Mouse (Mus musculus) ES-E14 (cell line): ENCODE results near the gene Tmem127. TPM values are rescaled to one million over a fixed set of nuclear protein-coding genes. Genes with fewer than 3 reads are reported as not detected.
A peak's percentile ranks its signal among the peaks of the same experiment; 100 is the strongest.
"Not testable (repeated sequence)": the region's sequence is repeated elsewhere in the genome, so short reads cannot be mapped to it uniquely, and the experiment has no call there.

Experiments used
- DNase-seq: peaks from one replicate; pipeline ENCODE4 v3.0.0-alpha.2; 2013; ENCODE audit warnings: low read depth, low spot score
- H3K27ac ChIP-seq: 2 replicates; pipeline ENCODE4 v1.5.1; 2012; ENCODE audit warnings: low read depth, mild to moderate bottlenecking, low read length, moderate library complexity, mixed read lengths; ENCODE audit not compliant: poor library complexity, insufficient read depth, severe bottlenecking
- H3K36me3 ChIP-seq: 2 replicates; pipeline ENCODE4 v1.6.1; 2012; ENCODE audit warnings: mild to moderate bottlenecking, low read length, moderate library complexity, mixed read lengths; ENCODE audit not compliant: control insufficient read depth, poor library complexity, insufficient read depth, severe bottlenecking
- H3K4me1 ChIP-seq, 2 experiments: fragments of 150-350 bp in 1 of 2; sonication (generic) in 1 of 2; 2 replicates each; pipeline ENCODE4 v1.6.1; 2012; ENCODE audit warnings: low read length in 2 of 2, mild to moderate bottlenecking in 1 of 2, mixed read lengths in 1 of 2; ENCODE audit not compliant: control insufficient read depth in 2 of 2, insufficient read depth in 2 of 2, poor library complexity in 1 of 2
- H3K4me3 ChIP-seq, 2 experiments: fragments of 150-350 bp in 1 of 2; sonication (generic) in 1 of 2; 2 replicates each; pipeline ENCODE4 v1.5.1; 2012; ENCODE audit warnings: low read length in 2 of 2, low read depth in 1 of 2, mild to moderate bottlenecking in 1 of 2, mixed read lengths in 1 of 2; ENCODE audit not compliant: insufficient read depth in 1 of 2, poor library complexity in 1 of 2, severe bottlenecking in 1 of 2
- H3K9ac ChIP-seq: 2 replicates; pipeline ENCODE4 v1.6.1; 2012; ENCODE audit warnings: low read depth, mild to moderate bottlenecking, low read length, mixed read lengths; ENCODE audit not compliant: poor library complexity, insufficient read depth, severe bottlenecking
- H3K9me3 ChIP-seq: fragments of 150-350 bp; sonication (generic); 2 replicates; pipeline ENCODE4 v1.6.1; 2012; ENCODE audit warnings: low read depth, mild to moderate bottlenecking, low read length; ENCODE audit not compliant: control insufficient read depth, insufficient read depth
- CHD2 ChIP-seq: IDR thresholded peaks from 2 replicates; pipeline ENCODE4 v1.6.1; 2014; ENCODE audit warnings: mild to moderate bottlenecking, low read depth, low read length, inconsistent platforms
- HCFC1 ChIP-seq: IDR thresholded peaks from 2 replicates; pipeline ENCODE4 v1.6.1; 2012; ENCODE audit warnings: low read length, inconsistent platforms, borderline replicate concordance; ENCODE audit not compliant: insufficient read depth
- MAFK ChIP-seq: IDR thresholded peaks from 2 replicates; pipeline ENCODE4 v1.6.1; 2014; ENCODE audit warnings: mild to moderate bottlenecking, low read depth, low read length, inconsistent platforms; ENCODE audit not compliant: insufficient read depth
- ZC3H11A ChIP-seq: IDR thresholded peaks from 2 replicates; pipeline ENCODE4 v1.6.1; 2012; ENCODE audit warnings: low read depth, mild to moderate bottlenecking, inconsistent platforms, low read length, borderline replicate concordance
- ZNF384 ChIP-seq: IDR thresholded peaks from 2 replicates; pipeline ENCODE4 v1.6.1; 2012; ENCODE audit warnings: low read depth, low read length, inconsistent platforms
- in situ Hi-C, 2 experiments: fragments of 600-800 bp; cut with MboI; formaldehyde crosslinking; loops; one replicate each; pipeline ENCODE4 v1.15.1; 2025; ENCODE audit warnings: low sequenced_read_pairs in 2 of 2, inconsistent platforms in 1 of 2; ENCODE audit not compliant: unreplicated experiment in 2 of 2
- total RNA-seq: library from RNA; depleted of rRNA; stranded (reverse); fragments of 300-350 nt; gene quantifications from 2 replicates; pipeline ENCODE4 v1.2.3, GENCODE M21; 2012; rRNA removed

The Tmem127 gene
- total RNA-seq, result 17.5 and 18.9 TPM in 2 replicates

DNA sequence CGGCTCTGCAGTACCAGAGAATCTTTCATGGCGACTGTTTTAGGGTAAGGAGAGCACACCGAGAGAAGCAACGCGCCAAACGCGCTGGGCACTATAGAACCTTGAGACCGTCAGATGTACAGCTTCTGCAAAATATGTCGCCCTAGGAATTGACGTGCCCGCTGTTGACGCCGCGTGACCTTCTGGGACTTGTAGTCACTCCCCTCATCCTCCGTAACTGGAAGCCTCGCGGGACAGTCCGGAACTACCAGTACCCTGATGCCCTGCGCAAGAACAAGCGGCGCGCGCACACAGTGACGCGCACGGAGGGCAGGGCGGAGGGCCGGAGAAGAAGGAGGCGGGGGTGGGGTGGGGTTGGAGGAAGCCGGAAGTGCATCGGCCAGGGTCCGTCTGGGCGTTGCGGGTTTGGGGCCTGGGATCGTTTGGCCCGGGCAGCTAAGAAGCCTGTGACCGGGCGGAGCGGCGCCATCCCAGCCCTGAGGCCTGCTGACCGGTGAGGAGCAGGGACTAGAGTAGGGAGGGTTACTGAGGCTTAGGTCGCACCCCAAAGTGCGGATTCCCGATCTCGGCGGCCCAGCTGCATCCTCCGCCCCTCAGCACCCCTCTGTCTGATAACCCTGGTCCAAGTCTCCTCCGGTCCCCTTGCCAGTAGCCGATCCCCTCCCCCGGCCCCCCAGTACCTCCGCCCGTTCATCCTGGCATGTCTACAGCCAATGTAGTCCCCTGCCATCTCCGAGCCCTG lies at the start of gene Tmem127, which contains the start of gene Ciao1:
Gene Tmem127 (plus strand): TSS at position 317 of the 742 bp plus-strand sequence.
Gene Ciao1 (minus strand): TSS at position 225 of the 742 bp plus-strand sequence.
- H3K4me1 ChIP-seq, result peaks cover 0 to 6% of the 10 kb centered on the region in 2 experiments; a peak in 2 of 4 replicates
- H3K9ac ChIP-seq, result peak within 1 kb of the TSS; percentile 96
- peak within 1 kb of the TSS; percentile 72 for H3K27ac ChIP-seq
- peak within 1 kb of the TSS; percentile 97 to 99 for H3K4me3 ChIP-seq
- peaks cover 7% of the 10 kb centered on the region for H3K36me3 ChIP-seq
- H3K9me3 ChIP-seq, result no peaks in the 10 kb centered on the region
- DNase-seq, result peak; percentile 99
- TF ChIP-seq HCFC1, result peak; percentile 98
- no peak for TF ChIP-seq ZNF384
- TF ChIP-seq CHD2, result peak; percentile 95
- TF ChIP-seq ZC3H11A, result no peak
- TF ChIP-seq MAFK, result no peak
- in situ Hi-C loops, result loop anchor here (25.0 kb wide), 2 partner anchors 1390 to 1865 kb away; partner anchors contain the start of gene Polr1b (in 1 of the 2)

DNA sequence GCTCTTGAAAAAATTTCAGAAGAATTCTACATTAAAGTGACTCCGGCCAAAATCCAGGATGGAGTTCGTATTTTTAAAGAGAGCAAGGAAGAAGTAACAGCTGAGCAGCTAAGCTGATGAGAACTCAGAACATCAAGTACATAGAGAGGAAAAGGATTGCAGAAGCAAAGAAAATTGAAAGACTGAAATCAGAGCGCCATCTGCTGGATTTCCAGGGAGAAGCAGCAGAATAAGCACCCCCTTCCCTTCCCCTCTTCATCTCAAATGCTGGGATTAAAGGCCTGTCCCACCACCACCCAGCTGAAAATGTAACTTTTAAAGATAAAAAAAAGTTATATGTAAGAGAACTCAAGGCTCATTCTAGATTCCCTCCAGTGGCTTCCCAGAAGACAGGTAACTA lies 42.8 kb upstream of the Tmem127 start:
- Histone ChIP-seq H3K9ac (no peak overlapping the region), H3K9me3 (no peaks in the 10 kb centered on the region), H3K27ac (no peak overlapping the region), H3K36me3 (peaks cover under 1% of the 10 kb centered on the region; the same call in 1 of the 2 replicates), H3K4me3 (no peak overlapping the region), H3K4me1 (no peaks in the 10 kb centered on the region)
- DNase-seq, result peak; percentile 49
- in situ Hi-C loops, result loop anchor here in 1 of 2 experiments (25.0 kb wide), 1 partner anchor 1432 kb away; no protein-coding TSS in a partner anchor
- TF ChIP-seq MAFK, result no peak
- TF ChIP-seq HCFC1, result no peak
- no peak for TF ChIP-seq CHD2
- no peak for TF ChIP-seq ZNF384
- TF ChIP-seq ZC3H11A, result peak; percentile 64; the same call in 1 of the 2 replicates

DNA sequence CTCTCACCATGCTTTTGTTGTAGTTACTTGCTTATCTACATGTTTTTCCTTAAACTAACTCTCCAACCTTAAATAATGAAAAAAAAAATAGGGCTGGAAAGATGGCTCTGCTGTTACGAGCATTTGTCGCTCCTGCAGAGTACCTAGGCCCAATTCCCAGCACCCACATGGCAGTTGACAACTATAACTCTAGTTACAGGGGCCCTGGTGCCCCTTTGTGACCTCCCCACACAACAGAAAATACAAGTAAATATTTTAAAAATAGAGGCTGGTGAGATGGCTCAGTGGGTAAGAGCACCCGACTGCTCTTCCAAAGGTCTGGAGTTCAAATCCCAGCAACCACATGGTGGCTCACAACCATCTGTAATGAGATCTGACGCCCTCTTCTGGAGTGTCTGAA lies 41.8 kb upstream of the Tmem127 start:
- H3K4me1 ChIP-seq, H3K27ac ChIP-seq, H3K9ac ChIP-seq, DNase-seq, H3K4me3 ChIP-seq, H3K9me3 ChIP-seq, H3K36me3 ChIP-seq: not testable (repeated sequence)
- in situ Hi-C loops, result loop anchor here in 1 of 2 experiments (25.0 kb wide), 1 partner anchor 1431 kb away; no protein-coding TSS in a partner anchor

DNA sequence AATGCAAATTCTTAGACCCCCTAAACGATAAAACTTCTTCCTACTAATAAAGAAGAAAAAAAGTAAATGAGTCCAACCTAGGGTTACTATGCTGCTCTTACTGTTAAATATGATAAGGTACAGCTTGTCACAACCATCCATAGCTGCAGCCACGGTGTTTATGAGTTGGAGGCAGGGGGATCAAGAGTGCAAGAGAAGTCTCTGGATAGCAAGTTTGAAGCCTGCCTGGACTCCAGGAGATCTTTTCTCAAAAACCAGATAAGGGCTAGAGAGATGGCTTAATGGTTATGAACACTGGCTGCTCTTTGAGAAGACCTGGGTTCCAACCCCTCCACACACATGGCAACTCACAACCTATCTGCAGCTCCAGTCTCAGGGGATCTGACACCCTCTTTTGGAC lies 40.8 kb upstream of the Tmem127 start:
- TF ChIP-seq ZNF384 (no peak), ZC3H11A (no peak), MAFK (no peak), CHD2 (no peak), HCFC1 (no peak)
- H3K9me3 ChIP-seq, result no peaks in the 10 kb centered on the region
- H3K4me1 ChIP-seq, result no peaks in the 10 kb centered on the region
- no peak overlapping the region for H3K27ac ChIP-seq
- no peak overlapping the region for H3K9ac ChIP-seq
- peaks cover 16% of the 10 kb centered on the region for H3K36me3 ChIP-seq
- DNase-seq, result no peak
- 0 out of 4 replicates have a peak overlapping the region, but pooled peaks of 1 of the 2 experiments have one; percentile 88 for H3K4me3 ChIP-seq
- in situ Hi-C loops, result loop anchor here in 1 of 2 experiments (25.0 kb wide), 1 partner anchor 1430 kb away; no protein-coding TSS in a partner anchor
